Mouse (Mus musculus) stomach, postnatal 0 days (tissue): ENCODE results near the gene Cpxm1. TPM values are rescaled to one million over a fixed set of nuclear protein-coding genes. Genes with fewer than 3 reads are reported as not detected.

Experiments
- ATAC-seq: fragments of 200-750 bp; cut with Nextera tagmentation; 2 replicates; pipeline ENCODE4 v1.8.0; 2017; ENCODE audit not compliant: low FRiP score, low TSS enrichment
- DNase-seq: peaks from one replicate; pipeline ENCODE4 v3.0.0-alpha.2; 2016; ENCODE audit warnings: low spot score
- H3K27ac ChIP-seq: fragments of 300-500 bp; sonication (generic); replicated peaks from 2 replicates; pipeline ENCODE4 v1.5.1; 2014; ENCODE audit warnings: mild to moderate bottlenecking, control low read depth
- H3K27me3 ChIP-seq: fragments of 300-500 bp; sonication (generic); 2 replicates; pipeline ENCODE4 v1.6.1; 2014; ENCODE audit warnings: low read length; ENCODE audit not compliant: control insufficient read depth, insufficient read depth
- H3K36me3 ChIP-seq: fragments of 300-500 bp; sonication (generic); 2 replicates; pipeline ENCODE4 v1.6.1; 2014; ENCODE audit warnings: low read length, mixed read lengths; ENCODE audit not compliant: control insufficient read depth, insufficient read depth
- H3K4me1 ChIP-seq: fragments of 300-500 bp; sonication (generic); replicated peaks from 2 replicates; pipeline ENCODE4 v1.6.1; 2014; ENCODE audit warnings: antibody characterized with exemption; ENCODE audit not compliant: control insufficient read depth, insufficient read depth
- H3K4me2 ChIP-seq: fragments of 300-500 bp; sonication (generic); replicated peaks from 2 replicates; pipeline ENCODE4 v1.6.1; 2014; ENCODE audit warnings: low read depth, mild to moderate bottlenecking, control low read depth, moderate library complexity
- H3K4me3 ChIP-seq: fragments of 300-500 bp; sonication (generic); 2 replicates; pipeline ENCODE4 v1.5.1; 2014; ENCODE audit warnings: low read depth, low read length, control low read depth
- H3K9ac ChIP-seq: fragments of 300-500 bp; sonication (generic); 2 replicates; pipeline ENCODE4 v1.6.1; 2014; ENCODE audit warnings: mild to moderate bottlenecking, low read length, control low read depth, mixed read lengths
- H3K9me3 ChIP-seq: fragments of 300-500 bp; sonication (generic); 2 replicates; pipeline ENCODE4 v1.6.1; 2016; ENCODE audit warnings: low read length; ENCODE audit not compliant: control insufficient read depth
- CTCF ChIP-seq: IDR thresholded peaks from 2 replicates; pipeline ENCODE4 v1.5.1; 2016; ENCODE audit warnings: antibody characterized with exemption, low read depth, mild to moderate bottlenecking, moderate library complexity
- EP300 ChIP-seq: optimal IDR thresholded peaks from 2 replicates; pipeline ENCODE3; 2016; ENCODE audit warnings: antibody characterized with exemption
- WGBS: fragments of 180-500 bp; shearing (Covaris S2); extraction: QIAGEN DNeasy Blood & Tissue Kit; methylation state at CpG from one replicate; pipeline ENCODE4 v1.1.7; 2014; 5-methylcytosine and 5-hydroxymethylcytosine counted together
- polyA plus RNA-seq: library from polyadenylated mRNA; unstranded; fragments of >200 nt; fragmentation: Nextera tagmentation; extraction: Ambion mirVana; gene quantifications from 2 replicates; pipeline ENCODE4 v1.2.1, GENCODE M21; 2015

Cpxm1 gene
- polyA plus RNA-seq, 1 experiment from 2014 or later = 14.6 TPM

DNA sequence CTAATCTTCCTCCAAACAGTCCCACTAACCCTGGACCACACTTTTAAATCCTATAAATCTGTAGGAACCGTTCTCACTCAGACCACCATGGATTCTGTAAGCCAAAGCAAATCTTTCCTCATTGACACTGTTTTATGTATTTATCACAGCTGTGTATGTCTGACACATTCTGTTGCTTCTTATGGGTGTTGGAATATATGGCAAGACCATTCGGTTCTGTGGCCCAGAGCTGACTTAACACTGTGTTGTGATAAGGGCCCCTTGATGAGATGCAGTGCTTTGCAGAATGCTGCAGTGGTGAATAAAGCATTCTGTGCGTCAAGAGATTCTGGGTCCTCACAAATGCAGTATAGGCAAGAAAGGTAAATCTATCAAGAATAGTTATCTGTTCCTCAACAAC is 34.8 kb upstream of the Cpxm1 start:
- no peaks in the 10 kb centered on the region for H3K4me1 ChIP-seq
- no peaks in the 10 kb centered on the region for H3K9me3 ChIP-seq
- H3K36me3 ChIP-seq = no peaks in the 10 kb centered on the region; the same call in 1 of the 2 replicates
- H3K4me3 ChIP-seq = no peak overlapping the region
- no peak overlapping the region for H3K27ac ChIP-seq
- no peak overlapping the region for H3K9ac ChIP-seq
- H3K27me3 ChIP-seq = no peaks in the 10 kb centered on the region
- DNase-seq (no peak), ATAC-seq (no peak)
- no peak for TF ChIP-seq EP300
- no peak for TF ChIP-seq CTCF
- WGBS = 67% methylated on average over 3 of the region's 3 CpGs
- no peak overlapping the region for H3K4me2 ChIP-seq

DNA sequence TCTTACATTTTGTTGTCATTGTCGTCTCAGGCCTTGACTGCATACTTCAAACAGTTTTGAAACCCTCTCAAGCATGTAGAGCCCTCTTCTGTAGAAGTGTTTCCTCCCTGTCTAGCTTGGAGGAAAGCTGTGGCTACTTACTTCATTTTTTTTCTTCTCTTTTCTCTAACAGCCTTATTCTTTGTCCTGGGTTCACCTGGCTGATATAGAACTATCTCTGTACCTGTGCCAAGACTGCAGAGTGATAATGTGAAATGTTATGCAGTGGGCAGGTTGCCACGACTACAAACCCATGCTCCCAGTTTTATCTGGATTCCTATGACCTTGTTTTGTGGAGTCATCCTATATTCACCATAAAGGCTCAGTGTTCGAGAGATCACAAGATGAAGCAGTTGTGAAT is 33.1 kb upstream of the Cpxm1 start:
- DNase-seq (no peak), ATAC-seq (no peak)
- H3K4me2 ChIP-seq = no peak overlapping the region
- WGBS = 66% methylated on average over 3 of the region's 3 CpGs
- TF ChIP-seq EP300 = no peak
- no peak for TF ChIP-seq CTCF
- no peaks in the 10 kb centered on the region for H3K27me3 ChIP-seq
- H3K27ac ChIP-seq = no peak overlapping the region
- no peak overlapping the region for H3K4me3 ChIP-seq
- H3K9me3 ChIP-seq = no peaks in the 10 kb centered on the region
- no peaks in the 10 kb centered on the region for H3K4me1 ChIP-seq
- no peaks in the 10 kb centered on the region; the same call in 1 of the 2 replicates for H3K36me3 ChIP-seq
- H3K9ac ChIP-seq = no peak overlapping the region

DNA sequence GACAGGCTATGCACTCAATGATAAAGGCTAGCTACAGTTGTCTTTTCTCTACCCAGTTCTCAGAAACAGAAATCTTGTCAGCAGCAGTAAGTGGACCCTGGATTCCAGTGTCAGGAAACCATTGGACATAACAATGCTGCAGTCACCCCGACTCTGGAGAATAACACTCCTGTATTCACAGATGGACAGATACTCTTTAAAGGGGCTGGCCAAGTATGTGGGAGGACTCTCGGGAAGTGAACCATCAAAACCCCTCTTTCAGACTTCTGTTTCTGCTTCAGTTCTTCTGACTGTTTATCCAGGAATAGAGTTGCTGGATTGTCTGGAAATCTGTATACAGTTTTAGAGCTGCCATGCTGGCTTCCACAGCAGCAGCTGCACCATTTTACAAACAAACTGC is 32.5 kb upstream of the Cpxm1 start:
- no peak overlapping the region; the same call in 1 of the 2 replicates for H3K27ac ChIP-seq

DNA sequence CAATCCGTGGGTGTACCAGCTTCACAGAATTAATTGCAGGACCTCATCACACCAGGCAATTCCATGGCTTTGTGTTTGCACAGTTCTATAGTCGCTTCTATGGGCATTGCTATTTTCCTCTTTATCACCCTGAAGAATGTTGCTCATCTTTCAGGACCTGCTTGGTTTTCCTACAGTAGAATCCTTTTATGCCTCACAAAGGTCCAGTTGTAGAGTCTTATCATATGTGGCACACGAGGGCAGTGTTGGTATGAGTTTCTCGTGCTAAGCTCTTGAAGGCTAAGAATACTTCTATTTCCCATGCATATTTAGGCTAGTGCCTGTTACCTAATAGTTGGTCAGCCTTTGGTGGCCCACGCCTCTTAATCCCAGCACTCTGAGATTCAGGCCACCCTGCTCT is 27.7 kb upstream of the Cpxm1 start:
- 27% methylated on average over 5 of the region's 5 CpGs for WGBS
- Histone ChIP-seq H3K9me3 (no peaks in the 10 kb centered on the region), H3K36me3 (no peaks in the 10 kb centered on the region), H3K4me3 (peak overlapping the region; percentile 81), H3K4me1 (peaks cover 4% of the 10 kb centered on the region; the same call in 1 of the 2 replicates), H3K4me2 (peak overlapping the region; percentile 90), H3K27ac (no peak overlapping the region), H3K9ac (peak overlapping the region; percentile 88), H3K27me3 (no peaks in the 10 kb centered on the region)
- ATAC-seq (no peak), DNase-seq (no peak)
- TF ChIP-seq EP300 (no peak), CTCF (peak; percentile 61)

More for the DNA sequence above, 32.5 kb upstream of the Cpxm1 start:
- Histone ChIP-seq H3K9ac (no peak overlapping the region), H3K36me3 (no peaks in the 10 kb centered on the region; the same call in 1 of the 2 replicates), H3K4me2 (no peak overlapping the region), H3K9me3 (no peaks in the 10 kb centered on the region), H3K4me1 (peaks cover 4% of the 10 kb centered on the region; the same call in 1 of the 2 replicates), H3K27me3 (no peaks in the 10 kb centered on the region), H3K4me3 (no peak overlapping the region)
- ATAC-seq = no peak
- WGBS = 57% methylated on average over 2 of the region's 2 CpGs
- TF ChIP-seq CTCF (no peak), EP300 (no peak)
- no peak for DNase-seq

DNA sequence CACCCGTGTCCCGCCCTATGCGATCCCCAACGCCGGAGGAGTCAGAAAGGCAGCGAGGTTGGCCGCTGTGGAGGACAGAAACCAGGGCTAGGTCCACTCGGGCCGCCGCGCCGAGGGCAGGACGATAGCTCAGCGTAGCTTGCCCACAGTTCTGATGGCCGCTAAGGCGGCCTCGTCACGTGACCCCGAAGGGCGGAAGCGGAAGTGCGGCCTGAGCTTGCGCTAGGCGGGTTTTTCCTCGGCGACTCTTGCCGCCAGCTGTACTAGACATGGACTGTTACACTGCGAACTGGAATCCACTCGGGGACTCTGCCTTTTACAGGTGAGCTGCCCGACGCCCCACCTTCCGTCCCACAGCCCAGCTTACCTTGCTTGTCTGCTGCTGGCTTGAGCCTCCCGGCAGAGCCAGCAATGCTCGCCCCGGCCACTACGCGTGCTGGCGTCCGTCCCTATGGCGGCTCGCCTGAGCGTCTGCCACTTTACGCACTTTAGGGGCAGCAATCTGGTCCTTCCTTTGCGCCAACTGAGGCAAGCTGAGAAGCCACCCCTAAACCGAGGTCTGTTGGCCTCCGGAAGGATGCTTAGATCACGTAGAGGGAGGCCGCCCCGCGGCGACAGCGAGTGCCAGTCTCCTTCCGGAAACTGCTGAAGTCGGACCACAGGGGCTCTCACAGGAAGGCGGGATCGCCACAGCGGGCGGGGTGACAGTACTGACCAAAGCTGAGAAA is 26.9 kb upstream of the Cpxm1 start, which contains the start of the genes Vps16 and Pced1a:
Gene Vps16 (plus strand): TSS at position 214 of the 728 bp plus-strand sequence.
Gene Pced1a (minus strand): TSS at position 576 of the 728 bp plus-strand sequence.
- H3K4me1 ChIP-seq = peaks cover 4% of the 10 kb centered on the region; the same call in 1 of the 2 replicates
- H3K4me3 ChIP-seq = peak within 1 kb of the TSS; percentile 81
- ATAC-seq (peak; percentile 97), DNase-seq (peak; percentile 94)
- H3K4me2 ChIP-seq = peak within 1 kb of the TSS; percentile 90
- peak; percentile 66 for TF ChIP-seq CTCF
- no peak for TF ChIP-seq EP300
- peak within 1 kb of the TSS; percentile 92 for H3K27ac ChIP-seq
- no peaks in the 10 kb centered on the region for H3K9me3 ChIP-seq
- no peaks in the 10 kb centered on the region for H3K27me3 ChIP-seq
- under 1% methylated on average over 58 of the region's 58 CpGs for WGBS
- no peaks in the 10 kb centered on the region for H3K36me3 ChIP-seq
- peak within 1 kb of the TSS; percentile 88 for H3K9ac ChIP-seq
